Mouse (Mus musculus): Measurements from ENCODE around the gene Crocc2. TPM values are rescaled to one million over a fixed set of nuclear protein-coding genes. Genes with fewer than 3 reads are reported as not detected.

The Crocc2 gene
- polyA plus RNA-seq (2012; rRNA removed), result 0.01 and 0.02 TPM in 2 replicates
- not detected in 2 replicates for polyA plus RNA-seq (2014; fragmentation: Nextera tagmentation; extraction: Ambion mirVana)

- Histone ChIP-seq H3K36me3 (replicated peaks; ENCODE audit: control insufficient read depth, insufficient read depth, low read depth) (no peaks in the 10 kb centered on the region), H3K9me3 (ENCODE audit: control insufficient read depth, low read length) (no peaks in the 10 kb centered on the region), H3K4me1 (replicated peaks; ENCODE audit: control insufficient read depth in 2 of 2, insufficient read depth in 2 of 2, low read length in 1 of 2) (no peaks in the 10 kb centered on the region), H3K9ac (replicated peaks) (no peak within 1 kb of the TSS), H3K27ac (no peak within 1 kb of the TSS), H3K4me2 (ENCODE audit: low read depth) (no peak within 1 kb of the TSS), H3K4me3 (ENCODE audit: insufficient read depth in 1 of 2, low read depth in 2 of 2, low read length in 2 of 2) (no peak within 1 kb of the TSS), H3K27me3 (ENCODE audit: control insufficient read depth, insufficient read depth, low read length) (no peaks in the 10 kb centered on the region)
- WGBS (ENCODE audit: insufficient replicate concordance), result 51% methylated on average over 10 of the region's 10 CpGs
- ATAC-seq (ENCODE audit: insufficient read depth), result no peak
- no peak for DNase-seq (ENCODE audit: low read depth in 3 of 3, low spot score in 3 of 3)
- TF ChIP-seq EP300 (IDR thresholded peaks at IDR 0.05; ENCODE audit: low read depth) (no peak), CTCF (IDR thresholded peaks at IDR 0.05; ENCODE audit: low read depth) (no peak)
Measured at GRCm38 (mm10) chr1:93168295-93168775, at the start of gene Crocc2. TSS of gene Crocc2 (plus strand) at chr1:93168725.

DNA sequence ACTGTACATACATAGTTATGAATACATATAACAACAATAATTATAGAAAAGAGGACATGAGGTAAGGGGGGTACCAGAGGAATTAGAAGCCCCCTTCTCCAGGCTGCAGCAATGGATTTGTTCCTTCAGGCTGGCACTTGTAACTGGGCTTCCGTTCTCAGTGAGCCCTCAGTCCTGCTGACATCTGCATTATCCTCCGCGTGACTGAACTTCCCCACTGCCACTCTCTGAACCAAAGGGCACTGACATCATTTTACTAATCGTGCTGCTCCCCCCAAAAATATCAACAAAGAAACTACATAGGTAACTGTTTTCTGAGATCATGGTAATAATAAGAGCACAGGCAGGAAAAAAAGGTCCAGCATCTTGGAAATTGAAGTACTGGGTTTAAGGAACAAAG, 49.7 kb upstream of the Crocc2 start:
- Histone ChIP-seq H3K9me3 (ENCODE audit: control insufficient read depth, low read length) (no peaks in the 10 kb centered on the region), H3K4me1 (replicated peaks; ENCODE audit: control insufficient read depth in 2 of 2, insufficient read depth in 2 of 2, low read length in 1 of 2) (peaks cover 0 to 3% of the 10 kb centered on the region in 2 experiments; a peak in 1 of 4 replicates), H3K27ac (no peak overlapping the region), H3K9ac (replicated peaks) (no peak overlapping the region), H3K36me3 (replicated peaks; ENCODE audit: control insufficient read depth, insufficient read depth, low read depth) (no peaks in the 10 kb centered on the region), H3K4me3 (ENCODE audit: insufficient read depth in 1 of 2, low read depth in 2 of 2, low read length in 2 of 2) (no peak overlapping the region), H3K27me3 (ENCODE audit: control insufficient read depth, insufficient read depth, low read length) (no peaks in the 10 kb centered on the region), H3K4me2 (ENCODE audit: low read depth) (no peak overlapping the region)
- DNase-seq (ENCODE audit: low read depth in 3 of 3, low spot score in 3 of 3) (no peak), ATAC-seq (ENCODE audit: insufficient read depth) (no peak)
- 29% methylated on average over 4 of the region's 4 CpGs for WGBS (ENCODE audit: insufficient replicate concordance)
- no peak for TF ChIP-seq EP300 (IDR thresholded peaks at IDR 0.05; ENCODE audit: low read depth)
- no peak for TF ChIP-seq CTCF (IDR thresholded peaks at IDR 0.05; ENCODE audit: low read depth)

GRCm38 (mm10) chr1:93123179-93123854, 45.2 kb upstream of the Crocc2 start:
- TF ChIP-seq EP300 (IDR thresholded peaks at IDR 0.05; ENCODE audit: low read depth) (no peak), CTCF (IDR thresholded peaks at IDR 0.05; ENCODE audit: low read depth) (no peak)
- DNase-seq (ENCODE audit: low read depth in 3 of 3, low spot score in 3 of 3) (no peak), ATAC-seq (ENCODE audit: insufficient read depth) (no peak)
- Histone ChIP-seq H3K4me2 (ENCODE audit: low read depth) (no peak overlapping the region), H3K27ac (no peak overlapping the region), H3K4me1 (replicated peaks; ENCODE audit: control insufficient read depth in 2 of 2, insufficient read depth in 2 of 2, low read length in 1 of 2) (peaks cover 0 to 7% of the 10 kb centered on the region in 2 experiments; a peak in 1 of 4 replicates), H3K9ac (replicated peaks) (no peak overlapping the region), H3K27me3 (ENCODE audit: control insufficient read depth, insufficient read depth, low read length) (no peaks in the 10 kb centered on the region), H3K36me3 (replicated peaks; ENCODE audit: control insufficient read depth, insufficient read depth, low read depth) (no peaks in the 10 kb centered on the region), H3K4me3 (ENCODE audit: insufficient read depth in 1 of 2, low read depth in 2 of 2, low read length in 2 of 2) (no peak overlapping the region), H3K9me3 (ENCODE audit: control insufficient read depth, low read length) (no peaks in the 10 kb centered on the region)
- WGBS (ENCODE audit: insufficient replicate concordance), result 64% methylated on average over 11 of the region's 11 CpGs

DNA sequence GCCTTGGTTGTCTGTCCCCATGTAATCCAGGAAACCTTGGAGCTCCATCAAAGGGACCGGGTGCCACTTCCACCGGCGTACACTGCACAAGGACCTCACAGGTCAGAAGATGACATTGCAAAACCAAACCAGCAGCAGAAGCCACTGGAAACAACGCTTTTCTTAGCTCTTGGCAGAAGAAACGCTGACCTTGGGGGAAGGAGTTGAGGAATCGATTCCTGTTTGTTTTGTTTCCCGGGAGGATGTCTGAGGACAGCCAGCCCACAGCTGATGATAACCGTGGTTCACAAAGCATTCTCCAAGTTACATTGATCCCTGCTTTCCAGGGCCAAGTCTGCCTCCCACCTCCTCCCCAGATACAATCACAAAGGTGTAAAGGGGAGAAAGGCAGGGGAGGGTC, 44.5 kb upstream of the Crocc2 start:
- peaks cover 0 to 7% of the 10 kb centered on the region in 2 experiments; a peak in 1 of 4 replicates for H3K4me1 ChIP-seq (replicated peaks; ENCODE audit: control insufficient read depth in 2 of 2, insufficient read depth in 2 of 2, low read length in 1 of 2)
- H3K9me3 ChIP-seq (ENCODE audit: control insufficient read depth, low read length), result no peaks in the 10 kb centered on the region
- H3K4me2 ChIP-seq (ENCODE audit: low read depth), result no peak overlapping the region
- H3K27ac ChIP-seq, result no peak overlapping the region
- H3K36me3 ChIP-seq (replicated peaks; ENCODE audit: control insufficient read depth, insufficient read depth, low read depth), result no peaks in the 10 kb centered on the region
- 53% methylated on average over 8 of the region's 8 CpGs for WGBS (ENCODE audit: insufficient replicate concordance)
- ATAC-seq (ENCODE audit: insufficient read depth) (no peak), DNase-seq (ENCODE audit: low read depth in 3 of 3, low spot score in 3 of 3) (no peak)
- no peak overlapping the region for H3K4me3 ChIP-seq (ENCODE audit: insufficient read depth in 1 of 2, low read depth in 2 of 2, low read length in 2 of 2)
- TF ChIP-seq CTCF (IDR thresholded peaks at IDR 0.05; ENCODE audit: low read depth) (no peak), EP300 (IDR thresholded peaks at IDR 0.05; ENCODE audit: low read depth) (no peak)
- no peaks in the 10 kb centered on the region for H3K27me3 ChIP-seq (ENCODE audit: control insufficient read depth, insufficient read depth, low read length)
- no peak overlapping the region for H3K9ac ChIP-seq (replicated peaks)

GRCm38 (mm10) chr1:93125256-93125655, 43.3 kb upstream of the Crocc2 start:
- Histone ChIP-seq H3K27ac (no peak overlapping the region), H3K4me1 (replicated peaks; ENCODE audit: control insufficient read depth in 2 of 2, insufficient read depth in 2 of 2, low read length in 1 of 2) (peaks cover 0 to 7% of the 10 kb centered on the region in 2 experiments; a peak in 1 of 4 replicates), H3K36me3 (replicated peaks; ENCODE audit: control insufficient read depth, insufficient read depth, low read depth) (no peaks in the 10 kb centered on the region), H3K27me3 (ENCODE audit: control insufficient read depth, insufficient read depth, low read length) (no peaks in the 10 kb centered on the region), H3K9ac (replicated peaks) (no peak overlapping the region), H3K4me2 (ENCODE audit: low read depth) (no peak overlapping the region), H3K4me3 (ENCODE audit: insufficient read depth in 1 of 2, low read depth in 2 of 2, low read length in 2 of 2) (no peak overlapping the region), H3K9me3 (ENCODE audit: control insufficient read depth, low read length) (no peaks in the 10 kb centered on the region)
- no peak for TF ChIP-seq CTCF (IDR thresholded peaks at IDR 0.05; ENCODE audit: low read depth)
- TF ChIP-seq EP300 (IDR thresholded peaks at IDR 0.05; ENCODE audit: low read depth), result no peak
- ATAC-seq (ENCODE audit: insufficient read depth) (no peak), DNase-seq (ENCODE audit: low read depth in 3 of 3, low spot score in 3 of 3) (no peak)
- WGBS (ENCODE audit: insufficient replicate concordance), result 23% methylated on average over 5 of the region's 5 CpGs
